Mouse (Mus musculus): ENCODE measurements at regions not wholly inside any gene's neighbourhood (a gene's known extent, or its start where the extent isn't known, plus 50 kb on each side); places are given as distances from the start of the nearest gene placed in this dataset.
A peak's percentile ranks its signal among the peaks of the same experiment; 100 is the strongest.

DNA sequence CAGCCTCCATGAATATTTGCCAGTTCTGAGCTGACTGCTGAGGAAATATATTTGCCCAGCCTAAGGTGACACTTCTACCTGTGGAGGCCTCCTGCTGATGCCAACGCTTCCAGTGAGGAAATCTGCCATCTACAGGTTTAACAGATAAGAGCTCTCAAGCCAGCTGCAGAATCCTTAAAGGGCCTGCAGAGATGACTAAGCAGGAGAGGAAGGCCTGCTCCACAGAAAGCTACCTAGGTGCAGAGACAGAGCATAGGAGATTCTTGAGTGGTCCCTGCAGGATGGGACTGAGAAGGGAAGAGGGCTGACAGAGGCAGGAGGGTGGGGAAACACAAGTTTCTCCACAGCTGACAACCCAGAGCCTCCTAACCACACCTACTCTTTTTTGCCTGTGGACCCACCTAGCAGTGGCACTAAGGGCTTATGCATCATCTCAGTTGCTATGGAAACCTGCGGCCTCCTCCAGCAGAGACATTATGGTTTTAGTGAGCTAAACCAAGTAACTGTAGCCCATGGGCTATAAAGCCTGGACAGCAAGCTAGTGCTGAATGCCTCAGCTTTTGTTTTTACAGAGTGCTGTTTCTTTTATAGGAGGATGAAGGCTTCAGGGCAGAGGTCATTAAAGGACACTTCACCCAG is 82.6 kb upstream of the Dscam start:
- DNase-seq (peak; percentile 21), ATAC-seq (peak; percentile 45)
- Histone ChIP-seq H3K4me1 (ENCODE audit: insufficient read depth) (no peaks in the 10 kb centered on the region), H3K27me3 (ENCODE audit: insufficient read depth, low read length) (no peaks in the 10 kb centered on the region), H3K36me3 (ENCODE audit: insufficient read depth) (no peaks in the 10 kb centered on the region), H3K9ac (no peak overlapping the region), H3K4me3 (ENCODE audit: low read depth, low read length) (no peak overlapping the region), H3K4me2 (ENCODE audit: low read depth) (no peak overlapping the region), H3K27ac (ENCODE audit: low read depth, low read length) (no peak overlapping the region), H3K9me3 (ENCODE audit: low read length) (no peaks in the 10 kb centered on the region)
- WGBS = 53% methylated on average over 2 of the region's 2 CpGs
- peak; percentile 25 for TF ChIP-seq CTCF (IDR thresholded peaks at IDR 0.05; ENCODE audit: low read depth)

DNA sequence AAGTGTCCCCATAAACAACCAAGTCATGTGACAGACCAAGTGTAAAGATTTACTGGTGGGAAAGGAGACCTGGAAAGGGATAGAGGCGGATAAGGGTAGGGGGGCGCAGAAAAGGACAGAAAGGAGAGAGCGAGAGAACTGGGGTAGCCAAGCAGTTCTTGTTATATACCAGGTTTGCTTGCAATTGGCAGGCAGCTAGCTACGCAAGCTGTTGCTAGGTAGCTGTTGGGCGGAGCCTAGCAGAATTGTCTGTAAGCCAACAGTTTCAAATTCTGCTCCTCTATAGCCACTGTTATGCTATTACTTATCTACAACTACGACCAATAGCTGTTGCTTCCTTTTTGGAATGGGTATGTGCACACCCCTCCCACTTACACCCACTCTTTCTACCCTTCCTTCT is 88.3 kb upstream of the Dscam start:
- no peak overlapping the region for H3K9ac ChIP-seq
- DNase-seq (no peak), ATAC-seq (no peak)
- no peaks in the 10 kb centered on the region; the same call in 1 of the 2 replicates for H3K4me1 ChIP-seq (ENCODE audit: insufficient read depth)
- H3K4me2 ChIP-seq (ENCODE audit: low read depth) = no peak overlapping the region
- H3K4me3 ChIP-seq (ENCODE audit: low read depth, low read length) = no peak overlapping the region
- WGBS = 72% methylated on average over 6 of the region's 6 CpGs
- H3K9me3 ChIP-seq (ENCODE audit: low read length) = no peaks in the 10 kb centered on the region
- H3K36me3 ChIP-seq (ENCODE audit: insufficient read depth) = no peaks in the 10 kb centered on the region
- TF ChIP-seq CTCF (IDR thresholded peaks at IDR 0.05; ENCODE audit: low read depth) = no peak
- no peaks in the 10 kb centered on the region for H3K27me3 ChIP-seq (ENCODE audit: insufficient read depth, low read length)
- H3K27ac ChIP-seq (ENCODE audit: low read depth, low read length) = no peak overlapping the region

DNA sequence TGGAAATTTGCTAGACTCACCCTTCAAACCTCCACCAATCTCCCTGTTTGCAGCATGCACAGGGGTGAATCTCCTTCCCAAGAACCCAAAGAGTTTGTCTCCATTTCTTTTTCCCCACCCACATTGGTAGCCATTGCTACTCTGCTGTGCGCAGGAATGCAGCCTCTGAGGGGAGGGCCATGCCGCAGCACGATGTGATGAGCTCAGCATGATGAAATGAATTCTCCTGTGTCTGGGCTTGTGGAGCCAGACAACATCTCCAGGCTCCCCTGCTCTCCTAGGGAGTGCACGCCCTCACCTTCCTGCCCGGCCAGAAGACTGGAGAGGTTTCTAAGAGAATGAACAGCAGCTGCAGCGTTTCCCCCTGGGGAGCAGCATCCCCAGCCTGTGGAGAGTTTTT is 92.9 kb upstream of the Dscam start:
- Histone ChIP-seq H3K4me1 (ENCODE audit: insufficient read depth) (no peaks in the 10 kb centered on the region; the same call in 1 of the 2 replicates), H3K27ac (ENCODE audit: low read depth, low read length) (no peak overlapping the region), H3K4me2 (ENCODE audit: low read depth) (no peak overlapping the region), H3K4me3 (ENCODE audit: low read depth, low read length) (no peak overlapping the region), H3K9ac (no peak overlapping the region), H3K27me3 (ENCODE audit: insufficient read depth, low read length) (no peaks in the 10 kb centered on the region), H3K36me3 (ENCODE audit: insufficient read depth) (no peaks in the 10 kb centered on the region), H3K9me3 (ENCODE audit: low read length) (no peaks in the 10 kb centered on the region)
- ATAC-seq (no peak), DNase-seq (no peak)
- 17% methylated on average over 6 of the region's 6 CpGs for WGBS
- no peak for TF ChIP-seq CTCF (IDR thresholded peaks at IDR 0.05; ENCODE audit: low read depth)

DNA sequence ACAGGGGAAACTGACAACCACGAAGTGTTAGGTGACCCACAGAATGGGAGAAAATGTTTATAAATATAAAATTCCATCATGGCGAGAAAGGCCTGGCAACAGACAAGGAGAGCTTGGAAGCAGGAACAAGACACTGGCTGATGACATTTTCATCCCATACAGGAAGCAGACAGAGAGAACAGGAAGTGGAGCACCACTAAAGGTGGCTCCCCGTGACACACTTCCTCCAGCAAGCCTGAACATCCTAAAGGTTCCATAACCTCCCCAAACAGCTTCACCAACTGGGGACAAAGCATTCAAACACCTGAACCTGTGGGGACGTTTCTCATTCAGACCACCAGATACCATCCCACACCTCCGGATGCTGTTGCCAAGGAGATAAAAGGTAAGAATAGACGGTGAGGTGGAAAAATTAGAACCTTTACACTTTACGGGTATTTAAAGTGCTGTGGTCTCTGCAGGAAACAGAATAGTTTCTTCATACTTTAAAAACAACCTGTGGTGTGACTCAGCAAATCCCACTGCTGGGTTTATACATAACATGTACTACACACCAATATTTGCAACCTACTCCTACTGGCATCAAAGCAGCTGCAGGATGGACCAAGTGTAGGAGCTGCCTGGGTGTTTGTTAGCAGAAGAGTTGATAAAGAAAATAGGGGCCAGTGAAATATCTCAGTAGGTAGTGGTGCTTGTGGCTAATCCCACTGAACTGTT is 86.0 kb upstream of the Bace2 start:
- WGBS = 89% methylated on average over 7 of the region's 7 CpGs

DNA sequence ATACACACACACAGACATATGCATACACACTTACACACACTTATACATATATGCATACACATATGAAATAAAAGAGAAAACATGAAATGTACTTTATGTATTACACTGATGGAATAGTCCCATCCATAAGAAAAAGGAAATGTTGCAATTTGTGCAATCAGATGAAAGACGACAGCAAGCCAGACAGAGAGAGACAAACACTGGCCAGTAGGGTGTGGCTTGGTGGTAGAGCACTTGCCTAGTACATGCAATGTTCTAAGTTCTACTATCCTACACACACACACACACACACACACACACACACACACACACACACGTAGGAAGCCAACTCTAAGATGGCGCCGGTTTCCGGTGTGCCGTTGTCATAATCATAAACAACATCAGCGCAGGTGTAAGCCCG is 85.3 kb upstream of the Bace2 start:
- Histone ChIP-seq H3K4me1 (ENCODE audit: insufficient read depth) (no peaks in the 10 kb centered on the region), H3K36me3 (ENCODE audit: insufficient read depth) (no peaks in the 10 kb centered on the region), H3K9ac (no peak overlapping the region), H3K4me2 (ENCODE audit: low read depth) (no peak overlapping the region), H3K9me3 (ENCODE audit: low read length) (no peaks in the 10 kb centered on the region), H3K27ac (ENCODE audit: low read depth, low read length) (no peak overlapping the region), H3K27me3 (ENCODE audit: insufficient read depth, low read length) (no peaks in the 10 kb centered on the region), H3K4me3 (ENCODE audit: low read depth, low read length) (no peak overlapping the region)
- WGBS = 90% methylated on average over 8 of the region's 8 CpGs
- ATAC-seq = no peak
- no peak for DNase-seq
- no peak for TF ChIP-seq CTCF (IDR thresholded peaks at IDR 0.05; ENCODE audit: low read depth)

More for the DNA sequence above, 86.0 kb upstream of the Bace2 start:
- Histone ChIP-seq H3K4me2 (ENCODE audit: low read depth) (no peak overlapping the region), H3K36me3 (ENCODE audit: insufficient read depth) (no peaks in the 10 kb centered on the region), H3K9ac (no peak overlapping the region), H3K27ac (ENCODE audit: low read depth, low read length) (no peak overlapping the region), H3K4me1 (ENCODE audit: insufficient read depth) (no peaks in the 10 kb centered on the region), H3K9me3 (ENCODE audit: low read length) (no peaks in the 10 kb centered on the region), H3K4me3 (ENCODE audit: low read depth, low read length) (no peak overlapping the region), H3K27me3 (ENCODE audit: insufficient read depth, low read length) (no peaks in the 10 kb centered on the region)
- DNase-seq (no peak), ATAC-seq (no peak)
- TF ChIP-seq CTCF (IDR thresholded peaks at IDR 0.05; ENCODE audit: low read depth) = no peak

DNA sequence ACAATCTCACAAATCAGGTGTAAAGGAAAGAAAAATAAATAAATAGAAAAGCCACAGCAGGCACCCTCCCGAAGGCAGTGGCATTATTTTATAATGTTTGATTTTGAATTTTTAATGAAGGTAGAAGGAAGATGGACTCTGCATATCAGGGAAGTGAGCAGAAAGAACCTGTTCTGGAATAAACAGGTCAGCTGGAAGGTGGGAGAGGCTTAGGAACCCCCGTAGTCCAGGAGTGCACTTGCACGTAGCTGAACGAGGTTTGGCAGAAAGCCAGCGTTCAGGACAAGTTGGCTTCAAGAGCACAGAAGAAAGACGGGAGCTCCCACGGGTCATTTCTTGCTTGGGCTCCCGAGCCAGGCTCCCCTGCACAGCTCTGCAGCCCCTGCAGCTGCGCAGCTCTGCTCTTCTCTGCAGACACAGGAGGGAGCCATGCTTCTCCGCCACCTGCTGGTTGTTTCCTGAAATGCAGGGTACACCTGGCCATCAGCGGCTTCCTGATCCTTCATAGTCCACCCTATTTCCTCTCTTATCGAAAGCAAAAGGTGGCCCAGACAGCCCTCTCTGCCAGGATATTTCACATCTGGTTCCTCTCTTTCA is 84.4 kb upstream of the Bace2 start:
- Histone ChIP-seq H3K9ac (peak overlapping the region; percentile 43; the same call in 1 of the 2 replicates), H3K4me3 (ENCODE audit: low read depth, low read length) (peak overlapping the region; percentile 22; the same call in 1 of the 2 replicates), H3K4me2 (ENCODE audit: low read depth) (peak overlapping the region; percentile 50), H3K4me1 (ENCODE audit: insufficient read depth) (no peaks in the 10 kb centered on the region), H3K27ac (ENCODE audit: low read depth, low read length) (no peak overlapping the region), H3K27me3 (ENCODE audit: insufficient read depth, low read length) (no peaks in the 10 kb centered on the region), H3K9me3 (ENCODE audit: low read length) (no peaks in the 10 kb centered on the region), H3K36me3 (ENCODE audit: insufficient read depth) (no peaks in the 10 kb centered on the region)
- ATAC-seq (peak; percentile 97), DNase-seq (peak; percentile 87)
- 10% methylated on average over 12 of the region's 12 CpGs for WGBS
- peak; percentile 94 for TF ChIP-seq CTCF (IDR thresholded peaks at IDR 0.05; ENCODE audit: low read depth)

DNA sequence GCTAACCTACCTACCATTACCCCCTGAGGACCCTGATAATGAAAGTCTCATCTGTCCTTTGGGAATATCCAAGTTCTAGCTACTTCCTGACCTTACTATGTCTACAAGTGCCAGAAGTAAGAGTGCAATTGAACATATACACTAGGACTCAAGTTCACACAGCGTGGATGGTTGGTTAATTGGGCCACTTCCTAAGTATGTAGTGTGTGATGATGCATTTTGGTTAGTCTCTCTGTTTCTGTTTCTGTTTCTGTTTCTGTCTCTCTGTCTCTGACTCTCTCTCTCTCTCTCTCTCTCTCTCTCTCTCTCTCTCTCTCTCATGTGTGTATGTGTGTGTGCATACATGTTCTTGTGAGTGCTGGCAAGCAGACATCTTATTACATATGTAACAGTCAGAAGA is 77.6 kb upstream of the Bace2 start:
- Histone ChIP-seq H3K36me3 (ENCODE audit: insufficient read depth) (no peaks in the 10 kb centered on the region), H3K4me2 (ENCODE audit: low read depth) (no peak overlapping the region), H3K9me3 (ENCODE audit: low read length) (no peaks in the 10 kb centered on the region), H3K4me1 (ENCODE audit: insufficient read depth) (no peaks in the 10 kb centered on the region), H3K9ac (no peak overlapping the region), H3K27ac (ENCODE audit: low read depth, low read length) (no peak overlapping the region), H3K27me3 (ENCODE audit: insufficient read depth, low read length) (no peaks in the 10 kb centered on the region), H3K4me3 (ENCODE audit: low read depth, low read length) (no peak overlapping the region)
- no peak for TF ChIP-seq CTCF (IDR thresholded peaks at IDR 0.05; ENCODE audit: low read depth)
- ATAC-seq (no peak), DNase-seq (no peak)
- 73% methylated on average over 1 of the region's 1 CpGs for WGBS

All from forebrain, postnatal 0 days (tissue).